In the genomic region with DNA sequence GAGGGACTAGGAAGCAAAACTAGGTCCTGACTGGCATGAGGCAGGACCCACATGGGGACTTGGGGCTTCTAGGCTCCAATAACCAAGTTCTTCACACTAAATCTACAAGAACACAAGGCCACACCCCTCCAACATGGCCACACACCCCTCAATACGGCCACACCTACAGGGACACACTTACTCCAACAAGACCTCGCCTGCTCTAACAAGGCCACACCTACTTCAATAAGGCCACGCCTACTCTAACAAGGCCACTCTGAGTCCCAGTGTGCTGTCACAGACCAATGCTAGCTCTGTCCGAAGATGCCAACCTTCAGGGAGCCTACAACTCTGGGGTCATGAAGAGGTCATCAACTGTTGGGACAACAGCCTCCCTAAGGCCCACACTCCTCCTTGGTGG, we compare ENCODE assay signal across 8 mouse cellular contexts.
DNase-seq lines count a peak whose midpoint lies in the region; ATAC-seq lines count a peak whose summit lies in the region.
"Had no signal": no experiment of that assay in that cellular context is flagged by ENCODE, and none has a peak within 500 bp of the region (broad histone marks: within the 10 kb centered on the region; RNA-seq: fewer than 3 reads in every experiment).

No protein-coding gene starts in this region.

- DNase-seq in midbrain, embryonic 11.5 days (ENCODE audit: low spot score, missing footprints): no peak
- no peak for DNase-seq in midbrain, embryonic 10.5 days (ENCODE audit: low spot score)
- DNase-seq in c-Kit-positive CD71-positive TER-119-positive erythroid progenitor cells, embryonic 14.5 days (ENCODE audit: low spot score): peak; percentile 29
- no peak for DNase-seq in cerebellum, adult 8-10 months
- no peak for DNase-seq in layer of hippocampus, adult 9-10 months (ENCODE audit: low spot score)
- no peak for DNase-seq in cerebellum, adult 9-11 months

- H3K27me3 ChIP-seq in midbrain, embryonic 11.5 days (ENCODE audit: control insufficient read depth, insufficient read depth, low read length): no peaks in the 10 kb centered on the region
- H3K27me3 ChIP-seq in midbrain, embryonic 10.5 days (ENCODE audit: low read depth, poor library complexity, severe bottlenecking): no peaks in the 10 kb centered on the region
- H3K27me3 ChIP-seq in liver, embryonic 16.5 days (ENCODE audit: control insufficient read depth, insufficient read depth, low read depth, low read length): no peaks in the 10 kb centered on the region

- H3K36me3 ChIP-seq in midbrain, embryonic 11.5 days (ENCODE audit: control insufficient read depth, insufficient read depth, low read length): peaks cover 7% of the 10 kb centered on the region
- peaks cover 99% of the 10 kb centered on the region for H3K36me3 ChIP-seq in midbrain, embryonic 10.5 days
- no peaks in the 10 kb centered on the region; the same call in 1 of the 2 replicates for H3K36me3 ChIP-seq in liver, embryonic 16.5 days (ENCODE audit: control insufficient read depth, insufficient read depth)

- H3K4me3 ChIP-seq in midbrain, embryonic 11.5 days (ENCODE audit: low read depth, low read length): no peak overlapping the region
- no peak overlapping the region for H3K4me3 ChIP-seq in midbrain, embryonic 10.5 days
- no peak overlapping the region for H3K4me3 ChIP-seq in liver, embryonic 16.5 days (ENCODE audit: low read depth, low read length)

- no peak overlapping the region for H3K27ac ChIP-seq in midbrain, embryonic 11.5 days (ENCODE audit: low read depth, low read length)
- H3K27ac ChIP-seq in midbrain, embryonic 10.5 days (replicated peaks): no peak overlapping the region
- H3K27ac ChIP-seq in liver, embryonic 16.5 days (ENCODE audit: low read length): no peak overlapping the region
- H3K27ac ChIP-seq: hindbrain, embryonic 14.5 days had no signal

- H3K4me1 ChIP-seq in midbrain, embryonic 11.5 days (ENCODE audit: control insufficient read depth, insufficient read depth, low read length): no peaks in the 10 kb centered on the region
- H3K4me1 ChIP-seq in midbrain, embryonic 10.5 days: peaks cover 15% of the 10 kb centered on the region
- H3K4me1 ChIP-seq in liver, embryonic 16.5 days (ENCODE audit: control insufficient read depth, low read depth, low read length): peaks cover 2% of the 10 kb centered on the region; the same call in 1 of the 2 replicates

- ATAC-seq in midbrain, embryonic 11.5 days (ENCODE audit: low FRiP score): 0 out of 2 replicates have a peak, but pooled peaks have one; percentile 39
- peak; percentile 39; the same call in 1 of the 2 replicates for ATAC-seq in liver, embryonic 16.5 days (ENCODE audit: low read depth)

- no peaks in the 10 kb centered on the region for H3K9me3 ChIP-seq in midbrain, embryonic 11.5 days (ENCODE audit: control insufficient read depth, low read length)
- H3K9me3 ChIP-seq in midbrain, embryonic 10.5 days (replicated peaks): no peaks in the 10 kb centered on the region
- H3K9me3 ChIP-seq in liver, embryonic 16.5 days (replicated peaks; ENCODE audit: control insufficient read depth, low read length): no peaks in the 10 kb centered on the region

- no peak overlapping the region for H3K9ac ChIP-seq in midbrain, embryonic 11.5 days (ENCODE audit: low read length)
- no peak overlapping the region for H3K9ac ChIP-seq in liver, embryonic 16.5 days (ENCODE audit: low read depth, low read length)
- H3K9ac ChIP-seq: hindbrain, embryonic 14.5 days had no signal

- 87% methylated on average over 4 of the region's 4 CpGs for WGBS in midbrain, embryonic 11.5 days
- WGBS in midbrain, embryonic 10.5 days: 83% methylated on average over 4 of the region's 4 CpGs
- WGBS in liver, embryonic 16.5 days (ENCODE audit: insufficient replicate concordance): 37% methylated on average over 4 of the region's 4 CpGs

- H3K4me2 ChIP-seq in midbrain, embryonic 11.5 days: no peak overlapping the region
- H3K4me2 ChIP-seq in liver, embryonic 16.5 days (ENCODE audit: low read depth, low read length): no peak overlapping the region
- H3K4me2 ChIP-seq: hindbrain, embryonic 14.5 days had no signal
